Mouse (Mus musculus) layer of hippocampus, adult 2 months (tissue): Measurements from ENCODE around the gene Ube2q2. TPM values are rescaled to one million over a fixed set of nuclear protein-coding genes. Genes with fewer than 3 reads are reported as not detected.
"Not testable (repeated sequence)": the region's sequence is repeated elsewhere in the genome, so short reads cannot be mapped to it uniquely, and the experiment has no call there.

Source experiments
- DNase-seq, 2 experiments: peaks; one replicate each; pipeline ENCODE4 v3.0.0; 2022; ENCODE audit warnings: low spot score in 2 of 2
- H3K27ac ChIP-seq: fragments of 200-600 bp; 2 replicates; pipeline ENCODE4 v1.8.1; 2022
- H3K4me3 ChIP-seq: fragments of 200-600 bp; 2 replicates; pipeline ENCODE4 v1.8.1; 2022; ENCODE audit warnings: mild to moderate bottlenecking
- CTCF ChIP-seq: fragments of 200-600 bp; conservative IDR thresholded peaks from 2 replicates; pipeline ENCODE4 v1.8.1; 2022; ENCODE audit warnings: antibody characterized with exemption, mild to moderate bottlenecking, moderate library complexity
- total RNA-seq, 2 experiments: library from RNA; stranded (reverse); gene quantifications; 2 replicates each; pipeline ENCODE4 v1.2.3; 2021

Ube2q2 gene
- total RNA-seq, 2 experiments from 2014 or later: 58.0 to 65.8 TPM

- H3K27ac ChIP-seq: no peak overlapping the region
- no peak for DNase-seq
- no peak overlapping the region for H3K4me3 ChIP-seq
- no peak for TF ChIP-seq CTCF
These were observed 83.9 kb downstream of the Ube2q2 start for GRCm38 (mm10) chr9:55232586-55232985.

GRCm38 (mm10) chr9:55233076-55233475 lies 84.4 kb downstream of the Ube2q2 start:
- not testable (repeated sequence) for H3K27ac ChIP-seq, H3K4me3 ChIP-seq, DNase-seq

- H3K4me3 ChIP-seq: no peak overlapping the region
- no peak overlapping the region for H3K27ac ChIP-seq
- TF ChIP-seq CTCF: no peak
- no peak for DNase-seq
These were observed 87.8 kb downstream of the Ube2q2 start for GRCm38 (mm10) chr9:55236235-55237165.

- Histone ChIP-seq H3K4me3 (no peak overlapping the region), H3K27ac (no peak overlapping the region)
- no peak for DNase-seq
- TF ChIP-seq CTCF: no peak
These were observed 92.2 kb downstream of the Ube2q2 start for GRCm38 (mm10) chr9:55240852-55241251.

- no peak for DNase-seq
- H3K4me3 ChIP-seq: peak overlapping the region; percentile 32
- peak; percentile 29 for TF ChIP-seq CTCF
These were observed 93.4 kb downstream of the Ube2q2 start for GRCm38 (mm10) chr9:55241863-55242685.

GRCm38 (mm10) chr9:55243280-55243679 lies 94.6 kb downstream of the Ube2q2 start:
- H3K27ac ChIP-seq: no peak overlapping the region
- no peak overlapping the region for H3K4me3 ChIP-seq
- no peak for DNase-seq
- TF ChIP-seq CTCF: no peak

More at GRCm38 (mm10) chr9:55241863-55242685, 93.4 kb downstream of the Ube2q2 start:
- no peak overlapping the region for H3K27ac ChIP-seq

- H3K27ac ChIP-seq: no peak overlapping the region
- H3K4me3 ChIP-seq: no peak overlapping the region
- no peak for DNase-seq
- no peak for TF ChIP-seq CTCF
These were observed 95.4 kb downstream of the Ube2q2 start for GRCm38 (mm10) chr9:55244079-55244478.

- H3K27ac ChIP-seq, H3K4me3 ChIP-seq, DNase-seq: not testable (repeated sequence)
These were observed 96.5 kb downstream of the Ube2q2 start for GRCm38 (mm10) chr9:55245057-55245750.

- no peak for DNase-seq
- Histone ChIP-seq H3K27ac (no peak overlapping the region), H3K4me3 (no peak overlapping the region)
- no peak for TF ChIP-seq CTCF
These were observed 97.8 kb downstream of the Ube2q2 start for GRCm38 (mm10) chr9:55246440-55246839.

GRCm38 (mm10) chr9:55246918-55247317 lies 98.3 kb downstream of the Ube2q2 start:
- DNase-seq: no peak
- Histone ChIP-seq H3K4me3 (no peak overlapping the region), H3K27ac (no peak overlapping the region)
- TF ChIP-seq CTCF: no peak

- H3K27ac ChIP-seq: no peak overlapping the region
- DNase-seq: no peak
- TF ChIP-seq CTCF: no peak
- no peak overlapping the region for H3K4me3 ChIP-seq
These were observed 99.8 kb downstream of the Ube2q2 start for GRCm38 (mm10) chr9:55248465-55248864.

- Histone ChIP-seq H3K27ac (no peak overlapping the region), H3K4me3 (no peak overlapping the region)
- no peak for TF ChIP-seq CTCF
- no peak for DNase-seq
These were observed 102.1 kb downstream of the Ube2q2 start for GRCm38 (mm10) chr9:55250595-55251247.
